Mouse (Mus musculus) urinary bladder, postnatal 4 days (tissue): ENCODE data around the gene Sppl2c.

ENCODE experiments used
- DNase-seq, 2 experiments: peaks; one replicate each; pipeline ENCODE4 v3.0.0; 2021 to 2022; ENCODE audit warnings: low spot score in 2 of 2

Gene Sppl2c

GRCm38 (mm10) chr11:104186135-104186836, at the start of gene Sppl2c:
Gene Sppl2c (plus strand): TSS chr11:104186327.
- DNase-seq: no peak

GRCm38 (mm10) chr11:104138976-104139375, 47.2 kb upstream of the Sppl2c start:
- no peak for DNase-seq

- DNase-seq: no peak
These were observed 41.2 kb upstream of the Sppl2c start for GRCm38 (mm10) chr11:104144930-104145329.

GRCm38 (mm10) chr11:104148787-104149186, 37.3 kb upstream of the Sppl2c start:
- no peak for DNase-seq

- no peak for DNase-seq
These were observed 35.2 kb upstream of the Sppl2c start for GRCm38 (mm10) chr11:104150911-104151310.

- DNase-seq: no peak
These were observed 31.8 kb upstream of the Sppl2c start for GRCm38 (mm10) chr11:104154332-104154731.

GRCm38 (mm10) chr11:104154820-104155635, 31.1 kb upstream of the Sppl2c start:
- DNase-seq: no peak

- DNase-seq: no peak
These were observed 30.2 kb upstream of the Sppl2c start for GRCm38 (mm10) chr11:104155899-104156298.

GRCm38 (mm10) chr11:104156391-104156790, 29.7 kb upstream of the Sppl2c start:
- no peak for DNase-seq

GRCm38 (mm10) chr11:104157603-104158259, 28.4 kb upstream of the Sppl2c start:
- no peak for DNase-seq

- no peak for DNase-seq
These were observed 27.7 kb upstream of the Sppl2c start for GRCm38 (mm10) chr11:104158260-104158907.

- no peak for DNase-seq
These were observed 26.3 kb upstream of the Sppl2c start for GRCm38 (mm10) chr11:104159769-104160272.

- DNase-seq: no peak
These were observed 25.0 kb upstream of the Sppl2c start for GRCm38 (mm10) chr11:104161153-104161552.

- DNase-seq: no peak
These were observed 21.9 kb upstream of the Sppl2c start for GRCm38 (mm10) chr11:104164257-104164656.

GRCm38 (mm10) chr11:104171281-104171781, 14.8 kb upstream of the Sppl2c start:
- peak; percentile 28 to 71 for DNase-seq

- DNase-seq: no peak
These were observed 7.2 kb upstream of the Sppl2c start for GRCm38 (mm10) chr11:104178893-104179292.

- DNase-seq: no peak
These were observed 6.3 kb upstream of the Sppl2c start for GRCm38 (mm10) chr11:104179804-104180203.

- no peak for DNase-seq
These were observed 4.0 kb upstream of the Sppl2c start for GRCm38 (mm10) chr11:104182141-104182540.

GRCm38 (mm10) chr11:104186837-104187150, 667 bp downstream of the Sppl2c start:
- no peak for DNase-seq

GRCm38 (mm10) chr11:104187766-104188165, 1.6 kb downstream of the Sppl2c start:
- DNase-seq: no peak

GRCm38 (mm10) chr11:104190008-104190407, 3.9 kb downstream of the Sppl2c start:
- DNase-seq: no peak

GRCm38 (mm10) chr11:104195382-104195781, 9.3 kb downstream of the Sppl2c start:
- DNase-seq: no peak
